8 mouse cellular contexts compared by ENCODE assay signal in genomic region chr1:131528561-131529166, GRCm38 (mm10). TPM values are rescaled to one million over a fixed set of nuclear protein-coding genes. Genes with fewer than 3 reads are reported as not detected.
DNase-seq lines count a peak whose midpoint lies in the region; ATAC-seq lines count a peak whose summit lies in the region.

No protein-coding gene starts in this region.

- no peaks in the 10 kb centered on the region for H3K27me3 ChIP-seq in kidney, embryonic 14.5 days (ENCODE audit: control insufficient read depth, insufficient read depth, low read length)
- H3K27me3 ChIP-seq in hindbrain, embryonic 10.5 days (ENCODE audit: insufficient read depth, poor library complexity, severe bottlenecking): no peaks in the 10 kb centered on the region

- no peaks in the 10 kb centered on the region for H3K9me3 ChIP-seq in kidney, embryonic 14.5 days (ENCODE audit: control insufficient read depth, low read length)
- no peaks in the 10 kb centered on the region for H3K9me3 ChIP-seq in hindbrain, embryonic 10.5 days

- ATAC-seq in kidney, embryonic 14.5 days (ENCODE audit: low FRiP score, low TSS enrichment): no peak
- no peak for ATAC-seq in frontal cortex, adult (ENCODE audit: low TSS enrichment)

- peak overlapping the region; percentile 84 for H3K4me2 ChIP-seq in kidney, embryonic 14.5 days (replicated peaks; ENCODE audit: low read depth, low read length)

- H3K27ac ChIP-seq in kidney, embryonic 14.5 days (ENCODE audit: low read depth, low read length): peak overlapping the region; percentile 84; the same call in 1 of the 2 replicates
- H3K27ac ChIP-seq in hindbrain, embryonic 10.5 days: peak overlapping the region; percentile 96
- peak overlapping the region; percentile 81 for H3K27ac ChIP-seq in macrophage

- H3K36me3 ChIP-seq in kidney, embryonic 14.5 days (ENCODE audit: control insufficient read depth, insufficient read depth, low read length): no peaks in the 10 kb centered on the region
- H3K36me3 ChIP-seq in hindbrain, embryonic 10.5 days: peaks cover 5% of the 10 kb centered on the region
- H3K36me3 ChIP-seq in macrophage (ENCODE audit: inconsistent target): no peaks in the 10 kb centered on the region

- WGBS in kidney, embryonic 14.5 days: under 1% methylated on average over 9 of the region's 9 CpGs
- WGBS in hindbrain, embryonic 10.5 days: 2% methylated on average over 9 of the region's 9 CpGs
- 2% methylated on average over 8 of the region's 9 CpGs for WGBS in macrophage (ENCODE audit: missing documents)

- peak overlapping the region; percentile 68 for H3K9ac ChIP-seq in kidney, embryonic 14.5 days (ENCODE audit: low read depth, low read length)

- H3K4me3 ChIP-seq in kidney, embryonic 14.5 days (ENCODE audit: low read length): peak overlapping the region; percentile 76
- peak overlapping the region; percentile 87 for H3K4me3 ChIP-seq in hindbrain, embryonic 10.5 days
- peak overlapping the region; percentile 63 for H3K4me3 ChIP-seq in macrophage (ENCODE audit: inconsistent target)

- H3K79me2 ChIP-seq in macrophage (ENCODE audit: inconsistent target): peaks cover 56% of the 10 kb centered on the region

- no peak for DNase-seq in kidney, postnatal 14 days
- DNase-seq in NIH3T3 (ENCODE audit: low read depth): peak; percentile 15
- DNase-seq in hindbrain, embryonic 10.5 days (ENCODE audit: low spot score): peak; percentile 13
- no peak for DNase-seq in left cerebral cortex, adult 8-10 months (ENCODE audit: low spot score in 2 of 2)
- no peak for DNase-seq in frontal cortex, postnatal 25 days (ENCODE audit: low spot score in 2 of 2)

- H3K4me1 ChIP-seq in kidney, embryonic 14.5 days (ENCODE audit: control insufficient read depth, insufficient read depth, low read length): peaks cover 32% of the 10 kb centered on the region
- H3K4me1 ChIP-seq in hindbrain, embryonic 10.5 days (replicated peaks): peaks cover 56% of the 10 kb centered on the region

RNA-seq across cellular contexts. Expression of gene Fam72a, which starts 1.0 kb away (rescaled TPM):
- polyA plus RNA-seq in kidney, embryonic 14.5 days (2014; fragmentation: Nextera tagmentation; extraction: Ambion mirVana): 2.7 and 3.3 TPM in 2 replicates
- polyA plus RNA-seq in hindbrain, embryonic 10.5 days (2016; fragmentation: Nextera tagmentation; extraction: Ambion mirVana): 4.3 and 5.7 TPM in 2 replicates
- total RNA-seq in macrophage (2018; cell fraction: chromatin; rRNA removed): 10 to 100 TPM in 10 of 26 experiments, 1 to 10 TPM in 16; 1.0 to 19.6 (median 5.3) TPM
- total RNA-seq in macrophage (2018; cell fraction: cytosol; rRNA removed): 10 to 100 TPM in 2 of 26 experiments, 1 to 10 TPM in 23, under 1 TPM in 1; 0.85 to 11.1 (median 3.3) TPM
- 10 to 100 TPM in 13 of 26 experiments, 1 to 10 TPM in 13; 2.0 to 33.8 (median 9.0) TPM for total RNA-seq in macrophage (2018; cell fraction: nucleus; rRNA removed)
- 1.5 to 5.9 TPM (median 2.1 TPM) in 3 replicates for polyA plus RNA-seq in macrophage (2018)
- total RNA-seq in left cerebral cortex, adult 8-10 months (2022): 1 to 10 TPM; 1.1 to 1.5 (median 1.3) TPM

RNA-seq across cellular contexts. Expression of gene Srgap2, which starts 1.5 kb away (rescaled TPM):
- 13.2 and 20.8 TPM in 2 replicates for polyA plus RNA-seq in kidney, embryonic 14.5 days (2014; fragmentation: Nextera tagmentation; extraction: Ambion mirVana)
- polyA plus RNA-seq in hindbrain, embryonic 10.5 days (2016; fragmentation: Nextera tagmentation; extraction: Ambion mirVana): 17.2 TPM in 2 replicates
- 1,000 to 10,000 TPM in 10 of 26 experiments, 100 to 1,000 TPM in 16; 400 to 1,386 (median 781) TPM for total RNA-seq in macrophage (2018; cell fraction: chromatin; rRNA removed)
- total RNA-seq in macrophage (2018; cell fraction: cytosol; rRNA removed): 100 to 1,000 TPM in 25 of 26 experiments, 10 to 100 TPM in 1; 90.5 to 280 (median 160) TPM
- total RNA-seq in macrophage (2018; cell fraction: nucleus; rRNA removed): 100 to 1,000 TPM; 247 to 710 (median 458) TPM
- 107 to 111 TPM (median 110 TPM) in 3 replicates for polyA plus RNA-seq in macrophage (2018)
- total RNA-seq in left cerebral cortex, adult 8-10 months (2022): 10 to 100 TPM; 70.7 to 81.5 (median 76.7) TPM

Comparison
In these comparisons a context has a peak if more than half of its experiments do, and no peak if none do; other contexts are left out.
1. DNase-seq: peak in NIH3T3 (single experiment) and hindbrain, embryonic 10.5 days (single experiment); none in kidney, postnatal 14 days (single experiment), left cerebral cortex, adult 8-10 months (0 of 2) and frontal cortex, postnatal 25 days (0 of 2).
2. Peak in every context shown above with its lines, with median percentiles within 50 percentile points of each other: H3K27ac ChIP-seq and H3K4me3 ChIP-seq.